Mouse (Mus musculus) large intestine, adult 2 months (tissue): ENCODE measurements around the gene Il21r. TPM values are rescaled to one million over a fixed set of nuclear protein-coding genes. Genes with fewer than 3 reads are reported as not detected.

Source experiments
- DNase-seq: peaks from one replicate; pipeline ENCODE4 v3.0.0-alpha.2; 2012; ENCODE audit warnings: low read depth, low spot score
- WGBS: fragments of 180-500 bp; shearing (Covaris S2); methylation state at CpG from one replicate; pipeline ENCODE4 v1.1.7; 2018; 5-methylcytosine and 5-hydroxymethylcytosine counted together
- polyA plus RNA-seq: library from polyadenylated mRNA; depleted of rRNA; stranded (reverse); fragments of >200 nt; gene quantifications from 2 replicates; pipeline ENCODE4 v1.2.3, GENCODE M21; 2012

Il21r gene
- polyA plus RNA-seq, 1 experiment = 13.7 TPM

GRCm38 (mm10) chr7:125599373-125599973 is 3.8 kb upstream of the Il21r start:
- DNase-seq = no peak
- WGBS = 40% methylated on average over 4 of the region's 4 CpGs

- no peak for DNase-seq
- 65% methylated on average over 10 of the region's 10 CpGs for WGBS
Measured at GRCm38 (mm10) chr7:125600136-125600535, 3.1 kb upstream of the Il21r start.

- 33% methylated on average over 6 of the region's 6 CpGs for WGBS
- DNase-seq = no peak
Measured at GRCm38 (mm10) chr7:125600612-125601279, 2.5 kb upstream of the Il21r start.

- no peak for DNase-seq
- 82% methylated on average over 6 of the region's 6 CpGs for WGBS
Measured at GRCm38 (mm10) chr7:125601280-125601670, 2.0 kb upstream of the Il21r start.

- 66% methylated on average over 11 of the region's 11 CpGs for WGBS
- DNase-seq = no peak
Measured at GRCm38 (mm10) chr7:125601821-125602448, 1.3 kb upstream of the Il21r start.

GRCm38 (mm10) chr7:125604362-125605319 is 1.4 kb downstream of the Il21r start:
- DNase-seq = no peak
- 72% methylated on average over 12 of the region's 12 CpGs for WGBS

GRCm38 (mm10) chr7:125605725-125606139 is 2.5 kb downstream of the Il21r start:
- 27% methylated on average over 4 of the region's 4 CpGs for WGBS
- no peak for DNase-seq

DNA sequence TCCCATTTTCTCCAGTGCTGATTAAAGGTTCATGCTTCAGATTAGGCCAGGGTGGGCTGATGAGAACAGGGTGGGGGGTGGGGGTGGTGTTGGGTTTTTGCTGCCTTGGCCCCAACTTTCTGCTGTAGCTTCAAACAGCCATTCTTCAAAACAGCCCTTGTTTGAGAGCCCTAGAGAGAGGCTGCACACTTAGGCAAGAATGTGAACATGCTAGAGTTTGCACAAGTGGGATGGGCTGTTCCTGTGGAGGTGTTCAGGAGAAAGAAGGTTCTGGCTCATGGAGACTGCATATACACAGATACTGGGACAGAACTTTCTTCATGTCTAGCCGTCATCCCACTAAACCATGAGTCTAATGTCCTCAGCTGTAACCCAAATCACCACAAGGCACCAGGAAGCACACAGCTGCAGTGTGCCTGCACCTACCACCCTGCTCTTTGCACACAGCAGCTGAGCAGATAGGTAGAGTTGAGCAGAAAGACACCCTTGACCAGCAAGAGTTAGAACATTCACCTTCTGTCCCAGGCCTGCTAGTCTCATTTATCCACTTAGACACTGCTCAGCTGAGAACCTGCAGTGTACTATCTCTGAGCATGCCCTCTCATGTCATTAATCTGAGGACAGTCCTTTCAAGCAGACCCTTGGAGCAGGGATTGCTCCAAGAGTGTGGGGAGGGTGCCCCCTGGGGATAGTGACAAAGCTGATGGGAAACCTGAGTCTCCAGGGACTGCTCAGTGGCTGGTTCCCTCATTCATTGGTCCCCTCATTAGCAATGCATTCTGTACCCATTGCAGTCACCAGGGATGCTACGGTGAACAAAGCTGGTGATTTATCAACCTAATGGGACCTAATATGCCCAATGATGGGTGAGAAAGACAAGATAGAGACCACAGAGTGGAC is 3.3 kb downstream of the Il21r start:
- no peak for DNase-seq

DNA sequence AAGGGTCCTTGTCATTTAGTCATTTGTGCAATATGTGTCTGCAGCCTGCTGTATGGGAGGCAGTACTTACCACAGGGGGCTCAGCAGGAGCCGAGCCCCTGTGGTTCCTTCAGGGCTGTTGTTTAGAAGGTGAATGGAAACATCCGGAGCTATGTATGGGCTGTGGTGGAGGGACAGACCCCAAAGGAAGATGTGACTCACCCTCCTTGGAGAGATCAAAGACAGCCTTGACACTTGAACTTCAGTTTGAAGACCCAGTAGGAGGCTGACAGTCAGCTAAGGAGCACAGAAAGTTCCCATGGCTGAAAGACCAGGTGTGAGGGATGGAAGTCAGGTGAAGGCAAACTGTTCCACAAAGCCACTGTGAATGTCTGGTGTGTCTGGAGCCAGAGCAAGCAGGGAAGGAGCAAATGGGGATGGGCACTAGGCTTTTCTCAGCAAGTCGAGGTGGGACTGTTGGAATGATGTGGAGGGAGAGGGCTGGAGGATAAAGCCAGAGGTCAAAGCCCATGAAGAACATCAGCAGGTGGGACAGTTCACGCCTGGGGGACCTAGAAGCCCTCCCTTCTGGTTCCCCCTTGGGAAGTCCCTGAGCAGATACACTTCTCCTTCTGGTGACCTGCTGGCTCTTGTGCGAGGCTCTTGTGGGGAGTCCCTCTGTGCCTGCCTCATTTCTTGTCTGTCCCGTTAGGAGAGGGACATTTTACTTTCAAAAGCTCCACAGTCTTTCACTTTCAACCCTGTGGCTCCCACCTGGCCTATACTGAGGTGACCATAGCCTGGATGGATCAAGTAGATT is 4.4 kb downstream of the Il21r start:
- 55% methylated on average over 6 of the region's 6 CpGs for WGBS
- no peak for DNase-seq

More for the DNA sequence above, 3.3 kb downstream of the Il21r start:
- WGBS = 79% methylated on average over 2 of the region's 2 CpGs

- DNase-seq = no peak
- 89% methylated on average over 4 of the region's 4 CpGs for WGBS
Measured at GRCm38 (mm10) chr7:125608183-125608688, 5.0 kb downstream of the Il21r start.

DNA sequence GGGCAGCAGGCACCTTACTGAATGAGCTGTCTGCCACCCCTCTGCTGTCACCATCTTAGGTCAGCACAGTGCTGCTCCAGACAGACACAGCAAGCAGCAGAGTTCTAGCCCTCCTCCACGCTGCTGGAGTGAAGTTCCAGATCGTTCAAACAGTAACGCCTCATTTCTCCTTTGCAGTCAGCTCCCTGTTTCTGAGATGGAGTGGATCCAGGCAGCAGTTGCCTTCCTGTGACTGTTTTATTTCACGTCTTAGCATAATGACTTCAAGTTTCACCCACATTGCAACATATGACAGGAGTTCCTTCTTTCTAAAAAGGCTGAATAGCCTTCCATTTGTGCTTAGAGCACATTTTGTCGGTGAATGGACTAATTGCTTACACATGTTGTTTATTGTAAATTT is 10.3 kb downstream of the Il21r start:
- 62% methylated on average over 5 of the region's 5 CpGs for WGBS
- DNase-seq = no peak

GRCm38 (mm10) chr7:125615453-125615852 is 12.2 kb downstream of the Il21r start:
- 52% methylated on average over 7 of the region's 7 CpGs for WGBS
- no peak for DNase-seq

- whole genome bisulfite sequencing = 74% methylated on average over 7 of the region's 7 CpGs
- no peak for DNase-seq
Measured at GRCm38 (mm10) chr7:125618016-125618415, 14.8 kb downstream of the Il21r start.

DNA sequence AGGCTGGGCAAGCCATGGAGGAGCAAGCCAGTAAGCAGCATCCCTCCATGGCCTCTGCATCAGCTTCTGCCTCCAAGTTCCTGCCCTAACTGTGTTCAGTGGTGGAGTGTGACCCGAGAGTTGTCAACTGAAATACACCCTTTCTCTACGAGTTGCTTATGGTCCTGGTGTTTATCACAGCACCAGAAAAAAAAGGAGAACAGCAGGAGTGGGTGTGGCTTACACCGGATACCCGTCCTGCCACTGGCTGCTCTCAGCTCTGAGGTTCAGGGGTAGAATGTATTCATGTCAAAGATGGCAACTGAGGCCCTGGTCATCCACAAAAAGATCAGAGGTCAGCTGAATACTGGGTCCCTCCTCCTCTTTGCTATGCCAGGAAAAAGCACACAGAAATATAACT is 16.8 kb downstream of the Il21r start:
- WGBS = 51% methylated on average over 4 of the region's 4 CpGs
- DNase-seq = no peak

DNA sequence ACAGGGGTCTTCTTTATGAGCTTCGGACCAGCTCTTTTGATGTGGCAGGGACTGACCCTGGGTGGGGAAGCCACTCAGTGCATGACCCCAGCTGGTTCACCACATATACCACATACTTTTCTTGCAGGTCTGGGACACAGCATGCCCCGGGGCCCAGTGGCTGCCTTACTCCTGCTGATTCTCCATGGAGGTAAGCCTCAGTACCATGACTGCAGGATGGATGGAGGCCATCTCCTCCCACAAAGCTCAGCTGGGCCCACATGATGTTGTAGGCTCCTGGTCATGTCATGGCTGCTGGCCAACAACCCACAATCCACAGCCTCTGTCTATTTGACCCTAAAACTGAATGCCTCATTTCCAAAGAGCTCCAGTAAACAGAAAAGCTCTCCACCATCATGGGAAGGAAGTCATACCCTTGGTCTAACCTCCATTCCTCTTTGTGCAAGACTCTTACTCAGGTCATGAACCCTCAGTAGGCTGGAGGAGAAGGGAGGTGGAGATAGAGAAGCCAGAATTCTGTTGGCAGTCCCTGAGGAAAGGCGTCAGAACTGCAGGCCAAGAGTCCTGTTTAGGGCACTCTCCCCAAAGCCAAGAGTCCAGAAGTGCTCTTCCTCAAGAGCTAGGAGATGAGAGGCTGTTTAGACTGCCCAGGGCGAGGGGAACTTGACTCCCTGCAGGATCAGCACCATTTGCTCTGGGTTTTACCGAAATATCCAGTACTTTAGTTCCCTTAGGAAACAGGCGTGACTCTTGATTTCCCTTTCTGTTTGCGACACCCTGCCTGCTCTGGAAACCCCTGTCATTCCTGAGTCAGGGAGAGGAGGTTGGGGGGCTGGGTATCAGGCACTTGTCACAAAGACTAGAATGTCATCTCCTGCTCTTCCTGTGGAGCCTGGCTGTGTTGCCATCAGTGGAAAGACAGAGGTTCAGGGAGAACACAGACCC is 19.8 kb downstream of the Il21r start:
- 57% methylated on average over 7 of the region's 7 CpGs for WGBS

GRCm38 (mm10) chr7:125625219-125625618 is 22.0 kb downstream of the Il21r start:
- 53% methylated on average over 4 of the region's 4 CpGs for WGBS

More for the DNA sequence above, 19.8 kb downstream of the Il21r start:
- DNase-seq = no peak

DNA sequence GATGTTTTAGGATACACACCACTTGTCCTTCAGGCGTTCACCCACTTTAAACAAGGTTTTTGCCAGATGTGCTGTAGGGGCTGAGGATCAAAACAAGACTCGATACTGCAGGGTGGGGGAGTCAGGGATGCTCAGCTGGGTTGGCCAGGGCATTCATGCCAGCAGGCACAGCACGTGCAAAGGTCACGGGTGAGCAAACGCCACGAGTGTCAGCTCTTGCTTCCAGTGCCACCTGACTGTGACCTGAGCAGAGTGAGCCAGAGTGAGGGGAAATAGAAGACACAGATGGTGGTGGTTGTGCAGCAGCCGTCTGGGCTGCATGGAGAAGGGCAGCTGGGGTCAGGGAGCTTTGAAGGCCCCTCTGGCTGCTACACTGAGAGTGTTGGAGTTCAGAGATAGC is 22.6 kb downstream of the Il21r start:
- 39% methylated on average over 7 of the region's 7 CpGs for WGBS
- DNase-seq = no peak

More at GRCm38 (mm10) chr7:125625219-125625618, 22.0 kb downstream of the Il21r start:
- no peak for DNase-seq
